Mouse (Mus musculus) kidney, embryonic 15.5 days (tissue): ENCODE data around the gene Cyp2c29. TPM values are rescaled to one million over a fixed set of nuclear protein-coding genes. Genes with fewer than 3 reads are reported as not detected.
"Not testable (repeated sequence)": the region's sequence is repeated elsewhere in the genome, so short reads cannot be mapped to it uniquely, and the experiment has no call there.

ENCODE experiments used
- ATAC-seq: fragments of 200-750 bp; cut with Nextera tagmentation; replicated peaks from 2 replicates; pipeline ENCODE4 v1.8.0; 2017; ENCODE audit warnings: moderate TSS enrichment; ENCODE audit not compliant: low FRiP score
- H3K27ac ChIP-seq: fragments of 300-500 bp; sonication (generic); 2 replicates; pipeline ENCODE4 v1.5.1; 2015; ENCODE audit warnings: mild to moderate bottlenecking, inconsistent platforms
- H3K27me3 ChIP-seq: fragments of 300-500 bp; sonication (generic); 2 replicates; pipeline ENCODE4 v1.6.1; 2015; ENCODE audit warnings: inconsistent platforms
- H3K36me3 ChIP-seq: fragments of 300-500 bp; sonication (generic); 2 replicates; pipeline ENCODE4 v1.6.1; 2015; ENCODE audit warnings: inconsistent platforms
- H3K4me1 ChIP-seq: fragments of 300-500 bp; sonication (generic); 2 replicates; pipeline ENCODE4 v1.6.1; 2015; ENCODE audit warnings: inconsistent platforms
- H3K4me2 ChIP-seq: fragments of 300-500 bp; sonication (generic); 2 replicates; pipeline ENCODE4 v1.6.1; 2015; ENCODE audit warnings: moderate library complexity, mild to moderate bottlenecking, inconsistent platforms
- H3K4me3 ChIP-seq: fragments of 300-500 bp; sonication (generic); replicated peaks from 2 replicates; pipeline ENCODE4 v1.5.1; 2015; ENCODE audit warnings: mild to moderate bottlenecking, inconsistent platforms
- H3K9ac ChIP-seq: fragments of 300-500 bp; sonication (generic); 2 replicates; pipeline ENCODE4 v1.6.1; 2015; ENCODE audit warnings: mild to moderate bottlenecking, inconsistent platforms
- H3K9me3 ChIP-seq: fragments of 300-500 bp; sonication (generic); replicated peaks from 2 replicates; pipeline ENCODE4 v1.6.1; 2016; ENCODE audit warnings: inconsistent platforms
- WGBS: fragments of 180-500 bp; shearing (Covaris S2); methylation state at CpG from one replicate; pipeline ENCODE4 v1.1.7; 2015; ENCODE audit warnings: mixed read lengths; 5-methylcytosine and 5-hydroxymethylcytosine counted together
- polyA plus RNA-seq: library from polyadenylated mRNA; unstranded; fragments of >200 nt; fragmentation: Nextera tagmentation; extraction: Ambion mirVana; gene quantifications from 2 replicates; pipeline ENCODE4 v1.2.1, GENCODE M21; 2015

Cyp2c29 gene
- polyA plus RNA-seq = not detected in 2 replicates

DNA sequence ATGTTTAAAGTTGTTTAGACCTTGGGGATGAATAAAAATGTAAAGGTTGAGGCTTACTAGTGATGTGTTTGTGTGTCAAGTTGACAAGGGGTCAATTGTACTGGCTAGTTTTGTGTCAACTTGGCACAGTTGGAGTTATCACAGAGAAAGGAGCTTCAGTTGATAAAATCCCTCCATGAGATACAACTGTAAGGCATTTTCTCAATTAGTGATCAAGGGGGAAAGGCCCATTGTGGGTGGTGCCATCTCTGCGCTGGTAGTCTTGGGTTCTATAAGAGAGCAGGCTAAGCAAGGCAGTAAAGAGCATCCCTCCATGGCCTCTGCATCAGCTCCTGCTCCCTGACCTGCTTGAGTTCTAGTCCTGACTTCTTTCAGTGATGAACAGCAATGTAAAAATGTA lies at the start of gene Cyp2c29:
TSS of gene Cyp2c29 (plus strand) at position 301 of the 400 bp plus-strand sequence.
- not testable (repeated sequence) for H3K36me3 ChIP-seq, ATAC-seq, H3K9ac ChIP-seq, H3K27me3 ChIP-seq, H3K4me1 ChIP-seq, H3K9me3 ChIP-seq, H3K27ac ChIP-seq, H3K4me2 ChIP-seq, H3K4me3 ChIP-seq
- no CpG with 5 or more reads among the region's 1 CpGs for WGBS

DNA sequence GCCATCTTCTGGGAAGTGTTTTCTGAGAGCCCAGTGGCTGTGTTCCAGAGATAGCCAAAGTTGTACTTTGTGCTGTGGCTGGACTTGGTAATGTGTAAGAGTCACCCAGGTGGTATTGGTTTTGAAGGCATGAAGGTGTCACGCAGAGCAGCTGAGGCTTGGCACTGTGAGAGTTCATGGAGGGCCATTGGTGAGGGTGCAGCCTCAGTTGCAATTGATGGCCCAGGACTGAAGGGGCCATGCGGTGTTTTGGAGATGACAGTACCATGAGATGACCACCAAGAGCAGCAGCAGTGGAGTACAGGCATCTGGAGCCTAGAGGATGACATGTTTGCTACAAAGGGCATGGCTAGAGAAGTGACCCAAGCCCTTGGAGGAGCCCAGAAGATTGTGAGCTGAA lies 2.2 kb upstream of the Cyp2c29 start:
- H3K4me2 ChIP-seq, H3K4me3 ChIP-seq, H3K9ac ChIP-seq, H3K9me3 ChIP-seq, H3K36me3 ChIP-seq, H3K27me3 ChIP-seq, H3K4me1 ChIP-seq, H3K27ac ChIP-seq, ATAC-seq: not testable (repeated sequence)
- 72% methylated on average over 2 of the region's 2 CpGs for WGBS

DNA sequence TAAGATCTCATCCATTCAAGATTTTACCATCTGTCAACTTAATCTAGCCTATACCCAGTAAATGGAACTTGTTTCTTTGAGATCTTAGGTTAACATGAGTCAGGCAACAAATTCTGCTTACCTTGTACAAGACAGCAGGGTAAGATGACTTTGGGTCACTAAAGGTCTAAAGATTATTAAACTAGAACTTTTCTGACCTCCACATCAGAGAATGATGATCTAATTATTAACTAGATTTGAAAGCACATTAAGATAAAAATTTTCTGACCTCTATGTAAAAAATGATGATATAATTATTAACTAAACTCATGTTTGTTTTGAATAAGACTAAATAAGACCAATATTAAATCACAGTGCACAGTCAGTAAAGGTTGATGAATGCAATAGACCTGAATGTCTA lies 13.6 kb downstream of the Cyp2c29 start:
- Histone ChIP-seq H3K27me3 (no peaks in the 10 kb centered on the region), H3K4me3 (no peak overlapping the region), H3K9ac (no peak overlapping the region), H3K4me2 (no peak overlapping the region), H3K4me1 (no peaks in the 10 kb centered on the region), H3K36me3 (no peaks in the 10 kb centered on the region), H3K27ac (no peak overlapping the region), H3K9me3 (no peaks in the 10 kb centered on the region)
- no peak for ATAC-seq

DNA sequence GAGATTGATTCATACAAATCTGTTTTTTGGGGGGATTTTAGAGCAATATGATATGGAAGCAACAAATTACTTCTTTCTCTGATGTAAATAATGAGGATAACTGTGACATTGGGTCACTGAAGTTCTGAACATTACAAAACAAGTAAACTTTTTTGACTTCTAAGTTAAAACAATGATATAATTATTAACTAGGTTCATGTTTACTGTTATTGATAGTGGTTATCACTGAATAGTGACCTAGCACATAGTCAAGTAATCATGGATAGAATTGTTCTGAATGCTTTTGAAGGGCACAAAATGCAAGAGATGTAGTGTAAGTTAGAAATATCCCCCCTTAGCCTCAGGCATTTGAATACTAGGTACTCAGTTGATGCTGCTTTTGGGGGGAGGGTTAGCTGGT lies 16.4 kb downstream of the Cyp2c29 start:
- H3K36me3 ChIP-seq = no peaks in the 10 kb centered on the region
- no peaks in the 10 kb centered on the region for H3K4me1 ChIP-seq
- H3K27ac ChIP-seq = no peak overlapping the region
- H3K9ac ChIP-seq = no peak overlapping the region
- ATAC-seq = no peak
- H3K27me3 ChIP-seq = no peaks in the 10 kb centered on the region
- no peak overlapping the region for H3K4me2 ChIP-seq
- 0 out of 2 replicates have a peak, but pooled peaks cover 2% of the 10 kb centered on the region for H3K9me3 ChIP-seq
- H3K4me3 ChIP-seq = no peak overlapping the region

DNA sequence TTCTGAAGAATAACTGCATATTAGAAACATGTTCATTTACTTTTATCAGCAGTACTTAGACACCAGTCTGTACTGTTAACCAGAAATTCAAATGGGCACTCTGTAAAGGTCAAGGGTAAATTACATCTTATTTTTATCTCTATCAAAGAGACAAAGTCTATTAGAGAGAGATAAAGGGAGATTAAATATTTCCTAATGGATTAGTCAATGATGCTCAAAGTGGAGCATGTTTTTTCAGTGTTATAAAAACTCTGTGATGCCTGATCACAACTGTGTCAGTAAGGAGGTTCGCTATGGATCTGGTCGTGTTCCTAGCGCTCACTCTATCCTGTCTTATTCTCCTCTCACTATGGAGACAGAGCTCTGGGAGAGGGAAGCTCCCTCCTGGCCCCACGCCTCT lies 17.6 kb downstream of the Cyp2c29 start:
- H3K4me3 ChIP-seq = no peak overlapping the region
- 77% methylated on average over 4 of the region's 4 CpGs for WGBS

DNA sequence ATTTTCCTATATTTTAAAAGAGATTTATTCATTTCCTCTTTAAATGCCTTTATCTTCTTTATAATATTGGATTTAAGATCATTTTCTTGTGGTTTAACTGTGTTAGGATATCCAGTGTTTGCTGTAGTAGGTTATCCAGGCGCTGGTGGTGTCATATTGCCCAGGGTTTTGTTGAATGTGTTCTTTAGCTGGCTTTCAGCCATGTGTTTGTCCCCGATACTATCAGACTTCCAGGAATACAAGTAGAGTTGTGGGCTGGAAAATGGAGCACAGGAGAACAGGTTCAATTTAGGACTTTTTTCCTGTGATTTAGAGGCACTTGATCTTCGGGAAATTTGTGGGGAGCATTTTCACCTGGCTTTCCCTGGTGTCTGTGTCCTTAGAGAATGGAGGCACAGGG lies 19.8 kb downstream of the Cyp2c29 start:
- H3K4me1 ChIP-seq = no peaks in the 10 kb centered on the region
- 72% methylated on average over 3 of the region's 3 CpGs for WGBS
- no peak overlapping the region for H3K27ac ChIP-seq
- H3K36me3 ChIP-seq = no peaks in the 10 kb centered on the region
- H3K4me3 ChIP-seq = no peak overlapping the region
- no peak overlapping the region for H3K9ac ChIP-seq
- H3K4me2 ChIP-seq = no peak overlapping the region
- H3K27me3 ChIP-seq = no peaks in the 10 kb centered on the region
- 0 out of 2 replicates have a peak, but pooled peaks cover 5% of the 10 kb centered on the region for H3K9me3 ChIP-seq
- no peak for ATAC-seq

More for the DNA sequence above, 17.6 kb downstream of the Cyp2c29 start:
- no peak overlapping the region for H3K4me2 ChIP-seq
- ATAC-seq = no peak
- H3K9ac ChIP-seq = no peak overlapping the region
- H3K27ac ChIP-seq = no peak overlapping the region
- no peaks in the 10 kb centered on the region for H3K27me3 ChIP-seq
- H3K9me3 ChIP-seq = 0 out of 2 replicates have a peak, but pooled peaks cover 2% of the 10 kb centered on the region
- no peaks in the 10 kb centered on the region for H3K4me1 ChIP-seq
- no peaks in the 10 kb centered on the region for H3K36me3 ChIP-seq

Other genes with a start within 250 kb of the Cyp2c29 start
- gene Cyp2c65, start 208.4 kb upstream of the Cyp2c29 start, polyA plus RNA-seq = not detected in 2 replicates
- gene Cyp2c66, start 155.5 kb upstream of the Cyp2c29 start, polyA plus RNA-seq = not detected in 2 replicates
- not detected in 2 replicates for gene Cyp2c38, start 193.7 kb downstream of the Cyp2c29 start, polyA plus RNA-seq
- gene Cyp2c39, start 241.5 kb downstream of the Cyp2c29 start, polyA plus RNA-seq = not detected in 2 replicates